Comparison of ENCODE assay signal across 8 mouse cellular contexts in the genomic region with DNA sequence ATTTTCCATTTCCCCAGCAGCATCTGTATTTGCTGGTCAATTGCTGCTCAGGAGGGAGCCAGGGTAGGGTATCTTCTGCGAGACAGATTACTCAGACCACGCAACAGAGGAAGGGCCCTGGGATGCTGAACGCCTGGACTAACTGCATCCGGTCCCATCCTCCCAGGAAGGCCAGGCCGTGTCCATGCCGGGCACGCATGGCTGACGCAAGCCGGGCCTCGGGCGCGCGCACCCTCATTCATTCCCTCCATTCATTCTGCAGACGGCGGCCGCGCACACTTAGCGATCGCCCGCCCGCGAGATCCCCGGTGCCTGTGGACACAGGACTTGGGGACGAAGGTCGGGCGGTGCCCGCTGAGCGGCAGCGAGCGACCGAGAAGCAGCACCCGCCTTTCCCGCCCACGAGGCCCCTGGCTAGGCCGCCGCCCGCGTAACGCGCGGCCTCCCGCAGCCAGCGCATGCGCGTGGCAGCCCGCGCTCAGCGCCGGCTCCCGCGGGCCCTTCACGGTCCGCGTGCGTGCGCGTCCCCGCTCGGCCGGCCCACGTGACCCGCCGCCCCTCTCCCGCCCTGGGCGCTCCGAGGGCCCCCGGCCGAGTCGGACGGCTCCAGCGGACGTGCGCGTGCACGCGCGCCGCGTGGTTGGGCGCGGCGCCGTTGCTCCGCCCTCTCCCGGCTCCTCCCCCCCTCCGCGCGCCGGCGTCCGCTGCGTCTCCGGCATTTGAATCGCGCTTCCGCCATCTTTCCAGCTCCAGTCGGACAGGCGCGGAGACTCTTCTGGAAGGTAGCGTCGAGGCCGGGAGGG. TPM values are rescaled to one million over a fixed set of nuclear protein-coding genes. Genes with fewer than 3 reads are reported as not detected.
A peak's percentile ranks its signal among the peaks of the same experiment; 100 is the strongest.
DNase-seq lines count a peak whose midpoint lies in the region; ATAC-seq lines count a peak whose summit lies in the region.

A gene (plus strand): TSS at position 573 of the 803 bp plus-strand sequence.

- peaks cover 21% of the 10 kb centered on the region for H3K36me3 ChIP-seq in megakaryocyte, embryonic 14.5 days (replicated peaks; ENCODE audit: low read length)

- peak within 1 kb of the TSS; percentile 99 for H3K4me3 ChIP-seq in megakaryocyte, embryonic 14.5 days (replicated peaks)

- peaks cover 36% of the 10 kb centered on the region for H3K4me1 ChIP-seq in megakaryocyte, embryonic 14.5 days

- peak; percentile 73 for ATAC-seq in common myeloid progenitor, adult 5-6 weeks (replicated peaks; ENCODE audit: low read depth, poor library complexity, severe bottlenecking)

- H3K9me3 ChIP-seq in megakaryocyte, embryonic 14.5 days = no peaks in the 10 kb centered on the region

- H3K27me3 ChIP-seq in megakaryocyte, embryonic 14.5 days (replicated peaks) = no peaks in the 10 kb centered on the region

- peak; percentile 97 for DNase-seq in ZHBTc4 (ENCODE audit: low read depth, low spot score)
- peak; percentile 87 to 93 for DNase-seq in gastrocnemius, adult 8-10 months (ENCODE audit: low spot score in 2 of 2)
- peak; percentile 73 for DNase-seq in hindlimb bud, embryonic 11.5 days (ENCODE audit: extremely low spot score, low read depth, low spot score)
- DNase-seq in left cerebral cortex, adult 8-10 months (ENCODE audit: low spot score in 2 of 2) = peak; percentile 88 to 94
- peak; percentile 97 for DNase-seq in right cerebral cortex, postnatal 10 days (ENCODE audit: low spot score in 2 of 2)
- peak; percentile 96 for DNase-seq in urinary bladder, postnatal 25 days (ENCODE audit: low spot score)

RNA-seq across cellular contexts. Expression of the gene that starts here (rescaled TPM):
- 494 and 900 TPM in 2 replicates for total RNA-seq in common myeloid progenitor, adult 5-6 weeks (2017)
- 10 to 100 TPM; 78.9 to 95.9 (median 82.7) TPM for total RNA-seq in gastrocnemius, adult 8-10 months (2022)
- 100 to 1,000 TPM; 162 to 172 (median 168) TPM for total RNA-seq in left cerebral cortex, adult 8-10 months (2022)
- 3,634 and 3,734 TPM in 2 replicates for polyA plus RNA-seq in megakaryocyte, embryonic 14.5 days (2012; ENCODE audit: insufficient read depth, low replicate concordance)

Comparison
In these comparisons a context has a peak if more than half of its experiments do, and no peak if none do; other contexts are left out.
1. Peak in every context shown above with its lines: DNase-seq, ATAC-seq and H3K4me3 ChIP-seq.